Mouse (Mus musculus): ENCODE data around the gene Tacc2.

DNA sequence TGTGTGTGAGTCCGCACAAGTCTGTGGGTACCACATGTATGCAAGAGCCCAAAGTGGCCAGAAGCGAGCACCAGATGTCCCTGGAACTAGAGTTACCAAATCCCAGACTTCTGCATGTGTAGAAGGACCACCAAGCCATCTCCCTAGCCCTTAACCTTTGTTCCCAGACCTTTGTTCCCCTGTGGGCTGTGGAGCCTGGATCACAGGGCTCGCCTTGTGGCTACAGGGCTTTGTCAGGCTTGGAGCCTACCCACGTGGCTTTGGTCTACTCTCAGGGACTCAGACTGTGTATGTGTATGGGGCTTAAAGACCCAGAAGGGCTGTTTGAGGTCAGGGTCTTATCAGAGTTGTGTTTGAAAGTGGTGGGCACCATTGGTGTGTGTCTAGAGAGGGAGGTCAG lies 111.4 kb downstream of the Tacc2 start:
- no peak for TF ChIP-seq GATA1 (IDR thresholded peaks at IDR 0.05; ENCODE audit: low read length)
- no peak for TF ChIP-seq TAL1 (IDR thresholded peaks at IDR 0.05; ENCODE audit: low read length)
